Mouse (Mus musculus): ENCODE measurements around the gene Krt77.

GRCm38 (mm10) chr15:101817875-101818274, 51.6 kb downstream of the Krt77 start, which contains the start of gene Krt2:
- no peak for TF ChIP-seq GATA1 (IDR thresholded peaks at IDR 0.05; ENCODE audit: borderline replicate concordance, low read length)
- no peak for TF ChIP-seq FLI1 (IDR thresholded peaks at IDR 0.05; ENCODE audit: low read length)

Measured in megakaryocyte, embryonic 14.5 days (primary cell).